Mouse (Mus musculus): ENCODE results near the gene Sec24d. TPM values are rescaled to one million over a fixed set of nuclear protein-coding genes. Genes with fewer than 3 reads are reported as not detected.

Sec24d gene
- 15.3 and 15.7 TPM in 2 replicates for polyA plus RNA-seq (2015; fragmentation: Nextera tagmentation; extraction: Ambion mirVana)

DNA sequence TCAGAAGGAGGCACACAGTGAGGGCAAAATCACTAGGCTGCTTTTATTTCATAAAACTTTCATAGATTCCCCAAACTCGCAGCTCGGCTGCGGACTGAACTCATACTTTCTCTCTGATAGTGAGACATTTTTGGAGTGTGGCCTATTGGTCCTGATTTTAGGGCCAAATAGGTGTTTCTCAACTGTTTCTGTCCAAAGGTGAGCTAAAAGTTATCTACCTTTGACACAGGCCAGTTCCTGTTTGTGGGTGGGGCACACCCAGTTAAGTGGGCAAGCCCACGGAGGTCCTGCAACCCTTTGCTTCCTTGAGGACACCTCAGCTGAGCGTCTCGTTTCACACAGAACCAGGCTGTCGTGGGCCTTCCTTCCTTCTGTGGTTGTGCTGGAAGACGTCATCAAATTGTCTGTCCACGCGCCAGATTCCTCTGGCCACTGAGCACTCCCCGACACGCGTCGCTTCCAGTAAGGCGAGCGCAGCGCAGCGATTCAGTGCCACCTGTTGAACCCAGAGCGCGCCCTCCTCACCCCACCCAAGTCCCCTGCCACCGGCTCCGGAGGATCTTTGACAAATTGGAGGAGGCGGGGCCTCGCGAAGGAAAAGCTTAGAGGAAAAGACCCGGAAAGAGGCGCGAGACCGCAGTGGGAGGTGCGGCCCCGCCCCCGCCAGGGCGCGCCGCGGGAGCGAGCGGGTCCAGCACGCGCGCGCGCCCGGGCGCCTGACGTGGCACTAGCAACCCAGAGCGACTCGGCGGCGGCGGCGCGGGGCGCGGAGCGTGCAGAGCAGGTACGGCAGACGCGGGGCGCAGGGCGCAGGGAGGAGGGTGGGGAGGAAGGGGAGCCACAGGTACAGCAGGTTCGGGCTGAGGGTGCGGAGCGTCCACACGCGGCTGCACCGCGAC, at the start of gene Sec24d:
Sec24d (plus strand) TSS at position 703 of the 899 bp plus-strand sequence.

DNA sequence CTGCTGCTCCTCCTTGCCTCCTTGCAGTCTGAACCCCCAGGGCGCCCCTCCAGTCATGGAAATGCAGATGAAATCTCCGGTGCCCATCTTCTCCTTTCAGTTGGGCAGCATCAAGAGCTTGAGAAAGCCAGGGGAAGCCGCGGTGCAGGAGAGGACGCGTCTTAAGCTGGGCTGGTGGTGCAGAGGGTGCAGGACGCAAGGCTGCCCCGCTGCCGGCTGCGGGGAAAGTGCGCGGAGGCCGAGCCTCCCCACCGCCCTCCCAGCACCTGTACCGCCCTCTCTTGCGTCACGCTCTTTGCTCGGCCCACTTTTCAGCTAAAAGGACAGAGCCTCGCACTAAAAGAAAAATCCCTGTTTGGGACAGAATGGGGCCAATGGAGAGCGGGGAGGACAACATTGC, 31.3 kb upstream of the Sec24d start, which contains the start of gene Synpo2:
Synpo2 (minus strand) TSS at position 229 of the 400 bp plus-strand sequence.

DNA sequence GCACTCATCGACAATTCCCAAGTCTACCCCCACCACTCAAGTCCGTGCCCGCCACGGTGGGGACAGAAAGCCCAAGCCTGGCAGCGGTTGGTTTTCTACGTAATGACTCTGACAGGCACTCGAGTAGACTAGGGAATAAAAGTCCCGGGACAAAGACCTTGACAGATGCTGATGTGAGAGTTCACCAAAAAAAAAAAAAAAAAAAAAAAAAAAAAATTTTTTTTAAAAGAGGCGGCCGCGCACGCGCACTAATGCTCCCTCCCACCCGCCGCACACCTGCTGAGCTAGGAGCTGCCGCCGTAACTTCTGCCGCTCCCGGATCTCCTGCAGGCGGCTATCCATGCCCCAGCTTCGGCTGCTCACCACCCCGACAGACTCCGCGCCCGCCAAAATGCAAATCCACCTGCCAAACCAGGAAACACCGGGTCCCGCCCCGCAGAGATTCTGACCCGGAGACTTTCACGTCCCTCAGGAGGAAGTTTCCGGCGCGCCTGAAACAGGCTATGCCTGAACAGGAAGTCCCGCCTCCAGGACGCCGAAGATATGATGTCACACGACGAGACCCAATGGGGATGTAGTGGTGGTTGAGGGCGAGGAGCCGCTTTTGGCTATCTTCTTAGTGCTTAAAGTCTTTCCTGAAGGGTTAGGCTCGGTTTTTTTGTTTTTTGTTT, 118.4 kb downstream of the Sec24d start, which contains the start of gene Mettl14:
Mettl14 (minus strand) TSS at position 623 of the 671 bp plus-strand sequence.

Other genes starting within 250 kb of the Sec24d start
- 0.74 and 1.0 TPM in 2 replicates for gene Myoz2, start 232.4 kb upstream of the Sec24d start, polyA plus RNA-seq (2015; fragmentation: Nextera tagmentation; extraction: Ambion mirVana)
- gene Synpo2, start 31.3 kb upstream of the Sec24d start, polyA plus RNA-seq (2015; fragmentation: Nextera tagmentation; extraction: Ambion mirVana), result 1.8 and 1.9 TPM in 2 replicates
- gene Mettl14, start 118.7 kb downstream of the Sec24d start, polyA plus RNA-seq (2015; fragmentation: Nextera tagmentation; extraction: Ambion mirVana), result 15.7 and 16.5 TPM in 2 replicates
- 33.9 and 38.5 TPM in 2 replicates for gene Prss12, start 179.5 kb downstream of the Sec24d start, polyA plus RNA-seq (2015; fragmentation: Nextera tagmentation; extraction: Ambion mirVana)

Measured in neural tube, postnatal 0 days (tissue).